Mouse (Mus musculus) testis, postnatal 14 days (tissue): ENCODE measurements around the gene Gm45261.

Experiments used
- DNase-seq: peaks from one replicate; pipeline ENCODE4 v3.0.0; 2021; ENCODE audit warnings: low spot score

The Gm45261 gene

DNA sequence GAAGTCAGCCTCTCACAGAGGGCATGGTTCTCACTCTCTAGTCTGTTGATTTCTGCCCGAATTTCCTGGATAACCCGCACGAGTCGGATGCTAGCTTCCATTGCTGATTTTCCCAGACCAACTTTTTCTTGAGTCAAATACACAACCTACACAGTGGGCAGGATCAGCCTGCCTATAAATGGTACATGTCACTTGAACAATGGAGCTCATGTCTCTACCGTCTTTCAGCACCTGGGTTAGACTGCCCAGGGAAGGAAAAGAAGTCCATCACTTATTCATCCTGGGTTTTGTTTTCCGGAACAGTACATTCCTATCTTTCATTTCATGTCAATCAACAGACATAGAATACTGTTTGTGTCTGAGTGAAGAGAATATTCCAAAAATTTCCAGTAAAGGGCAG, at the start of gene Gm45261:
Gene Gm45261, minus strand, starts transcription at position 101 of the 400 bp plus-strand sequence.
- no peak for DNase-seq

- DNase-seq: no peak
Observed at GRCm38 (mm10) chr1:80504757-80505156, 43.5 kb upstream of the Gm45261 start.

- DNase-seq: no peak
Observed at GRCm38 (mm10) chr1:80504081-80504480, 42.8 kb upstream of the Gm45261 start.

DNA sequence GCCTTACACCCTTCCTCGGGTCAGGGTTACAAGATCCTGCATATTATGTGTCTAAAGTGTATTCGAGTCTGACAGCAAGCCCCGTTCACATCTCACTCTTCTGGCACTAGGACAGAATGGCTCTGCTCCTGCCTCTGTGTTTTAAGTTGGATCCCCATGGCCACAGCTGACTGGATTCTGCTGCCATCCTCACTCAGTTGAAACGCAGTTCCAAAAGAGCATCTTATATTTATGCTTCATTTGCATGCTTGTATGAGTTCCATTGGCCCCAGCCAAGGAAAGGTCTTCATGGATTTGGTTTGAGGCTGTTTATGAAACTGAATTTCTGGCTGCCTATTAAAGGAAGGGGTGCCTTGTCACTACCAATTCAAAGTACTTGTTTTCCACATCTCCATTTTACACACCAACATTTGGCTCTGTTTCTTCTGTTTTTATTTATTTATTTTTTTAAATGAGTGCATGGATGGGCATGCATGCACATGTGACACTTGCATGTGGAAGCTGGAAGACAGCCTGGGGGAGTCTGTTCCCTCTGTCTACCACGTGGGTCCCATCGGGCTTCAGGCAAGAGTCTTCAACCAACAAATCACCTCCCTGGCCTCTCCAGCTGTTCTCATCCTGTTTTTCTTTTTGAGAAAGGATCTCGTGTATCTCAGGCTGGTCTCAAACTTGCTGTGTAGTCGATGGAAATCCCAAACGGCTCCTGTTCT, 41.4 kb upstream of the Gm45261 start:
- DNase-seq: no peak

GRCm38 (mm10) chr1:80499264-80499663, 38.0 kb upstream of the Gm45261 start:
- no peak for DNase-seq

- no peak for DNase-seq
Observed at GRCm38 (mm10) chr1:80496360-80496759, 35.1 kb upstream of the Gm45261 start.

DNA sequence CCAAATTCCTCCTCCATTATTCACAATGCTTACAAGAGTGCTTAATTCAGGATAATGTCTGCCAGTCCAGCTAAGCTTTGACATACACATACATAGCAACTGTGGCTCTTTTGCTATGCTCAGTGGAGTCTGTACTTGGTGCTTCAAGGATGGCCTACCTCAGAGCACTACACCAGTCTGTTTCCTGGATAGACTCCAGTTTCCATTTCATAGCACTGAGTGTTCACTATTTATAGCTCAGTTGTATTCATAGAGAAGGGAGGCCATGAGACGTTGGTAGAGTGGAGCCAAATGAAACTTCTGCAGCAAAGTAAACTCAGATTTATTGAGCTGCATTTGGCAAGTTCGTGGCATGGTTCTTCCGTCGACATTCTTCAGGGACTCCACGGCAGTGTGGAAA, 22.2 kb upstream of the Gm45261 start:
- DNase-seq: no peak

- DNase-seq: no peak
Observed at GRCm38 (mm10) chr1:80474942-80475341, 13.7 kb upstream of the Gm45261 start.

DNA sequence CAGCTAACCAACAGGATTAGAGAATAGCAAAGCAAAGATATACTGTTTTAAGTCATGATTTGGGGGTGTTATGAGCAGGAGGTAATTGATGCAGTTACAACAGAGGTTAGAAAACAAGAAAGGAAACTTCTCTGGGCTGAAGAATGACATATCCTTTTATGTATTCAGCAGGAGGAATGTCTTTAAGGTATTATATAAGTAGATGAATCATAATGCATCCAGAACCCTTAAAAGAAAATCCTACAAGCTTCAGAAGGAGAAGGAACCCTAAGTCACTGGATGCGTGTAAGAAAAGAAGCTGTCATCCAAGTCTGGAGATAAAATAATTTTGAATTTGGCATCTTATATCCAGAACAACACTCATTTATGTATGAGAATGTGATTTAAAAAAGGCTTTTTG, 11.1 kb upstream of the Gm45261 start:
- DNase-seq: no peak

GRCm38 (mm10) chr1:80459923-80460322, 1.3 kb downstream of the Gm45261 start:
- DNase-seq: no peak

GRCm38 (mm10) chr1:80459477-80459876, 1.8 kb downstream of the Gm45261 start:
- no peak for DNase-seq

DNA sequence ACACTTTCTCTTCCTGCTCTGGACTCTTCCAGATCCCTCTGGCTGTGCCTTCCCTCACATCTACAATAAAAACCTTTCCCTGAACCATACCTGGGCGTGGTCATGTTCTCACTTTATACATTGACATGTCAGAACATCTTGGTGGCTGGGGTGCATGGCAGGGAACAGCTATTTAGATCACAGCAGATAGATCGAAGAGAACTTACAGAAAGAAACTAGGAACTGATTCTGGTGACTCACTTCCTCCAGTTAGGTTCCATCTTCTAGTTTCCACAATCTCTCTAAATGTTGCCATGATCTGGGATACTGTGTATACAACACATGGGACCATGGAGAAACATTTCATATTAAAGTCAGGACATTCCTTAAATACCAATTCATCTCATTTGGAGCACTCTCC, 7.3 kb downstream of the Gm45261 start:
- DNase-seq: no peak

GRCm38 (mm10) chr1:80451914-80452549, 9.2 kb downstream of the Gm45261 start:
- no peak for DNase-seq

GRCm38 (mm10) chr1:80447554-80447953, 13.7 kb downstream of the Gm45261 start:
- DNase-seq: no peak

DNA sequence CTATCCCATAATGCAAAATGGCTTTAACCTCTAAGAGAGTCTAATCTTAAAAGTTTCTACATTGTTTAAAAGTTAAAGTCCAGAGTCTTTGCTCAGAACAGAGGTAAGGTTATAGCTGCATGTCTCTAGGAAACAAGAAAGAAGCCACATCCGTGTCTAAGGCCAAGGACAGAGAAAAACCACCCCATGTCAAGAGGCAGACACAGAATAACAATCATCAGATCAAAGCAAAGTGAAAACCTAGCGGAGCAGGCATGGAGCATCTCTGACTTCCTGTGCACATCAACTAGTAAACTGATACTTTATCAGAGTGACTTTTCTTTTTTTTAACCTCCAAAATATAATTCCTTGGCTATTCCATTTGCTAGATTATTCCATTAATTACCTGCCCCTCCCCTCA, 20.3 kb downstream of the Gm45261 start:
- no peak for DNase-seq

DNA sequence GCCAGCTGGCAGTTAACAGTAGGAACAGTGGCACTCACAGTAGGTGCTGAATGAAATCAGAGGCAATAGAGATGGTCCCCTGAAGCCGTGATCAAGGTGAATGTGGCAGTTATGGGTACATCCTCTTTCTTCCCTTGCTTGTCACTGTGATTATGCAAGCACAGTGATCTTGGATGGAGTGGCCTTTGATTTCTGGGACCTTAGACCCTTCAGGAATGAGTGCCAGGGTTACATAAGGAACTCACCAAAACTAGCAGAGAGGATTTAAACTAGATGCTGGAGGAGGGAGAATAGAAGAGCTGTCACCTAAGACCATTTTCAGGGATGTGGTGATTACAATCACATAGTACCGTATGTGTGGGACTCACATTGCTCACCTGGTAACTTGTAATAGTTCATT, 22.7 kb downstream of the Gm45261 start:
- DNase-seq: no peak

DNA sequence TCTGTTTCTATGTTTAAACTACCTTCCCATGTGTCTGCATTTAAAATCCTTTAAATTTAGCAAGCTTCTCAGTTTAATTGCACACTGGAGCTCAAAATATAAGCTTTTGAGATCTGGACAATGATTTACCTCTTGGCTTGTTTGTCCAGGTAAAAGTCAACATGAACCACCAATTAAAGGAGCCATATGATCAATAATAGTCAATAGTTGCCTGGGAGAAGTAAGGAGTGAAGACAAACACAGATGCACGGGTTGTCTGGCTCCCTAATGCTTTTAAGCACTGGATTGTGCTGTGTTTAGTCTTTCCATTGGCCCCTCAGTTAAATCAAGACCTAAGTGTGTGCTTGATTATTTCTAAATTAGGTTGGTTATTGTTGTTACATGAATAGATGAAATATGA, 33.3 kb downstream of the Gm45261 start:
- no peak for DNase-seq

DNA sequence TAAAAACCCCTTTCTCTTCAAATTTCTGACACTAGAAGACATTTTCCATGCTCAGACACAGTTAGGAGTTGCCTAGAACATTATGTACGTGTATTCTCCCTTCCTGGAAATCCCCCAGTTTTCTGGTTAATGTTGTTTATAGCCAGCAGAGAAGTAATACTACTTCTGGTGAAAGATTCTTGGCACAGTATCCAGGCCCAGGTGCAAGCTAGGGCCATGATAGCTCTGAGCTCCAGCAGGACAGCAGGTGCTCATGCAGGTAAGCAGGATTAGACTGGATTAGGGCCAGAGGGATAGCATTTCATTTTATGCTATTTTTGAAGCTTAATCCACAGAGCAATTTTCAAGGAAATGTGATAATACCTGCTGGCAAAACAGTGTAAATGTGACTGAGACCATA, 33.8 kb downstream of the Gm45261 start:
- no peak for DNase-seq

DNA sequence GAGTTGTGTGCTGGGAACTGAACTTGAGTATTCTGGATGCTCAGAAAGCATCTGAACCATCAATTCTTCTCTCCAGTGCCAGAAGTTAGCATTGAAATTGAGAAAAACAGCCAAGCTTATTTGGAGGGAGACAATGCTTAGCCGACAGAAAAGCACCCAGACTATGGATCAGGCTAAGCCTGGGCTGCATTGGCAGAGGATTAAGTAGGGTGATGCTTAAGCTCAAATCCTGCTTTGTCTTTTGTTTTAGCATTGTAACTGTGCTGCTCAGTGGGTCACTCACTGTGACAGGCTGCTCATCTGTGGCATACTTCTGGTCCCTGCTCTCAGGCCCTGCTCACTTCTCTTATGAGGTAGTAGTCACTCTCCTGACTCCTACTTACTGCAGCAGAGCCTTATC, 36.6 kb downstream of the Gm45261 start:
- DNase-seq: no peak

- no peak for DNase-seq
Observed at GRCm38 (mm10) chr1:80418321-80419045, 42.8 kb downstream of the Gm45261 start.

- DNase-seq: no peak
Observed at GRCm38 (mm10) chr1:80416329-80416728, 44.9 kb downstream of the Gm45261 start.

DNA sequence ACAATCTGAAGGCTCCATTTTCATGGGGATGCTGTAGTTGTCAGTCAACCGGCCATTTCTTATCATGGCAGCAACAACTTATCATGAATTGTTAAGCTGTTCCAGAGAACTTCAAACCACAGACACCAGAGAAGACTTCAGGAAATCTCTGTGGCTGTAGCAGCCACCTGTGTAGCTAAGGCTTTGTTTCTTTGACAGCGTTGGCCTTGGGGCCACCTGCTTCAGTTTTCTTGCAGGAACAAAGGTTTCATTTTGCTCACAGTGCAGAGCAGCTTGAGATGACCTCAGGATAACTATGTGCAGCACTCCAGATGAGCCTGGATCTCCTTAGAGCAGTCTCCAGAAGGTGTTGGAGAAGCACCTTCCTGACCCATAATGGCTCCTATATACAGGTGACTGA, 48.7 kb downstream of the Gm45261 start:
- DNase-seq: no peak
